Mouse (Mus musculus) liver, postnatal 0 days (tissue): Measurements from ENCODE around the gene Vps13c. TPM values are rescaled to one million over a fixed set of nuclear protein-coding genes. Genes with fewer than 3 reads are reported as not detected.
A peak's percentile ranks its signal among the peaks of the same experiment; 100 is the strongest.

Experiments
- ATAC-seq: fragments of 200-750 bp; cut with Nextera tagmentation; 2 replicates; pipeline ENCODE4 v1.8.0; 2017; ENCODE audit warnings: mild to moderate bottlenecking, moderate library complexity
- DNase-seq: peaks from one replicate; pipeline ENCODE4 v3.0.0-alpha.2; 2016
- H3K27ac ChIP-seq: fragments of 300-500 bp; sonication (generic); 2 replicates; pipeline ENCODE4 v1.5.1; 2014; ENCODE audit warnings: antibody characterized with exemption, moderate library complexity, mild to moderate bottlenecking, low read depth
- H3K27me3 ChIP-seq: fragments of 300-500 bp; sonication (generic); 2 replicates; pipeline ENCODE4 v1.6.1; 2014; ENCODE audit warnings: low read length, control low read depth, mixed read lengths; ENCODE audit not compliant: insufficient read depth
- H3K36me3 ChIP-seq: fragments of 300-500 bp; sonication (generic); replicated peaks from 2 replicates; pipeline ENCODE4 v1.6.1; 2014; ENCODE audit warnings: mild to moderate bottlenecking, control low read depth, low read length, moderate library complexity, mixed read lengths; ENCODE audit not compliant: insufficient read depth
- H3K4me1 ChIP-seq: fragments of 300-500 bp; sonication (generic); 2 replicates; pipeline ENCODE4 v1.6.1; 2014; ENCODE audit warnings: antibody characterized with exemption, mild to moderate bottlenecking, control low read depth; ENCODE audit not compliant: insufficient read depth
- H3K4me2 ChIP-seq: fragments of 300-500 bp; sonication (generic); 2 replicates; pipeline ENCODE4 v1.6.1; 2014; ENCODE audit warnings: low read depth, mild to moderate bottlenecking, low read length, moderate library complexity, mixed read lengths
- H3K4me3 ChIP-seq: fragments of 300-500 bp; sonication (generic); 2 replicates; pipeline ENCODE4 v1.5.1; 2014; ENCODE audit warnings: low read depth, low read length
- H3K9ac ChIP-seq: fragments of 300-500 bp; sonication (generic); replicated peaks from 2 replicates; pipeline ENCODE4 v1.6.1; 2014; ENCODE audit warnings: mild to moderate bottlenecking, moderate library complexity
- H3K9me3 ChIP-seq: fragments of 300-500 bp; sonication (generic); 2 replicates; pipeline ENCODE4 v1.6.1; 2016; ENCODE audit warnings: mild to moderate bottlenecking, control low read depth, low read length, mixed read lengths
- CTCF ChIP-seq: sonication (generic); IDR thresholded peaks from 2 replicates; pipeline ENCODE4 v1.5.1; 2016; ENCODE audit warnings: antibody characterized with exemption, low read depth
- EP300 ChIP-seq: IDR thresholded peaks from 2 replicates; pipeline ENCODE4 v1.6.1; 2016; ENCODE audit warnings: antibody characterized with exemption, low read depth, mild to moderate bottlenecking
- WGBS: fragments of 180-500 bp; shearing (Covaris S2); extraction: QIAGEN DNeasy Blood & Tissue Kit; methylation state at CpG from one replicate; pipeline ENCODE4 v1.1.7; 2014; ENCODE audit not compliant: insufficient replicate concordance; 5-methylcytosine and 5-hydroxymethylcytosine counted together
- polyA plus RNA-seq: library from polyadenylated mRNA; unstranded; fragments of >200 nt; fragmentation: Nextera tagmentation; extraction: Ambion mirVana; gene quantifications from 2 replicates; pipeline ENCODE4 v1.2.1, GENCODE M21; 2015

The Vps13c gene
- polyA plus RNA-seq, 1 experiment from 2014 or later, result 3.4 TPM

- H3K4me3 ChIP-seq, result no peak overlapping the region
- no peak for TF ChIP-seq EP300
- peak; percentile 84 for TF ChIP-seq CTCF
- H3K36me3 ChIP-seq, result no peaks in the 10 kb centered on the region
- no peak overlapping the region for H3K27ac ChIP-seq
- peaks cover 14% of the 10 kb centered on the region for H3K4me1 ChIP-seq
- DNase-seq, result peak; percentile 76
- no peak overlapping the region for H3K9ac ChIP-seq
- H3K9me3 ChIP-seq, result no peaks in the 10 kb centered on the region
- no peak for ATAC-seq
- no peak overlapping the region for H3K4me2 ChIP-seq
- H3K27me3 ChIP-seq, result peaks cover 30% of the 10 kb centered on the region
- 4% methylated on average over 3 of the region's 3 CpGs for WGBS
Observed at GRCm38 (mm10) chr9:67828182-67828581, 12.0 kb upstream of the Vps13c start.

- peaks cover 32% of the 10 kb centered on the region for H3K27me3 ChIP-seq
Observed at GRCm38 (mm10) chr9:67830411-67831358, 9.5 kb upstream of the Vps13c start.

DNA sequence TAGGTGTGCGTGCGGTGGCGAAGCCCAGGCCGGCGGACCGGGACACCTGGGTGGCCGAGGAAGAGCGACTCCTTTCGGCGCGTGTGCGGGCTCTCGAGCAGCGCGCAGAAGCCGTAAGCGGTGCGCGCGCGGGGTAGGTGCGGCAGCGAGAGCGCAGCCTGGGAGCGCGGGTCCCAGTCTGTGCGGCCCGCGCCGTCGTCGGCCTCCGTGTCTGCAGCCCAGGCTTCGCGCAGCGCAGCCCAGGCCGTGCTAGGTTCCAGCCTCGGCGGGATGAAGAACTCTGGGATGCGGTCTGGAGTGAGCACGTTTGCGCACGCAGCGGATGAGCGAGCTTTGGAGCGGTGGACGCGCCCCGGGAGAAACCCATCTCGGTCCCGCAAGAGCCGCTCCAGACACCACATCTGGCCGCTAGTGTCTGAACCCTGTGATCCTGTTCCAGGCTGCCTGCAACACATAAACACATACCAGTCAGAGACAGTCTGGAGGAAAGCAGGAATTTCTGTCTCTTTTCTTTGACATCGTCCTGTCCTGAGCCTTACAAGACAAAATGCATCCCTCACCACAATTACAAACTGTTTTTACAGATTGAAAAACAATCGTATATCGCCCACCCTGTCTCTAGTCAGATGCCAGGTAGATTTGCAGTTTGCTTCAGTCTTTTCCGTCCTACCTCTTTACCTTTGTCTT is 8.7 kb upstream of the Vps13c start:
- ATAC-seq (peak; percentile 53), DNase-seq (peak; percentile 30)
- Histone ChIP-seq H3K27me3 (peaks cover 32% of the 10 kb centered on the region), H3K9me3 (no peaks in the 10 kb centered on the region), H3K4me3 (peak overlapping the region; percentile 58), H3K9ac (peak overlapping the region; percentile 48; the same call in 1 of the 2 replicates), H3K4me2 (peak overlapping the region; percentile 93), H3K36me3 (no peaks in the 10 kb centered on the region), H3K27ac (no peak overlapping the region), H3K4me1 (peaks cover 14% of the 10 kb centered on the region)
- 3% methylated on average over 41 of the region's 57 CpGs for WGBS
- TF ChIP-seq CTCF (no peak), EP300 (no peak)

More at GRCm38 (mm10) chr9:67830411-67831358, 9.5 kb upstream of the Vps13c start:
- ATAC-seq (peak; percentile 83), DNase-seq (peak; percentile 37)
- Histone ChIP-seq H3K9me3 (no peaks in the 10 kb centered on the region), H3K9ac (peak overlapping the region; percentile 48), H3K27ac (no peak overlapping the region), H3K4me2 (peak overlapping the region; percentile 93), H3K4me3 (peak overlapping the region; percentile 58), H3K4me1 (peaks cover 14% of the 10 kb centered on the region), H3K36me3 (no peaks in the 10 kb centered on the region)
- no peak for TF ChIP-seq EP300
- TF ChIP-seq CTCF, result no peak
- WGBS, result 5% methylated on average over 69 of the region's 84 CpGs

DNA sequence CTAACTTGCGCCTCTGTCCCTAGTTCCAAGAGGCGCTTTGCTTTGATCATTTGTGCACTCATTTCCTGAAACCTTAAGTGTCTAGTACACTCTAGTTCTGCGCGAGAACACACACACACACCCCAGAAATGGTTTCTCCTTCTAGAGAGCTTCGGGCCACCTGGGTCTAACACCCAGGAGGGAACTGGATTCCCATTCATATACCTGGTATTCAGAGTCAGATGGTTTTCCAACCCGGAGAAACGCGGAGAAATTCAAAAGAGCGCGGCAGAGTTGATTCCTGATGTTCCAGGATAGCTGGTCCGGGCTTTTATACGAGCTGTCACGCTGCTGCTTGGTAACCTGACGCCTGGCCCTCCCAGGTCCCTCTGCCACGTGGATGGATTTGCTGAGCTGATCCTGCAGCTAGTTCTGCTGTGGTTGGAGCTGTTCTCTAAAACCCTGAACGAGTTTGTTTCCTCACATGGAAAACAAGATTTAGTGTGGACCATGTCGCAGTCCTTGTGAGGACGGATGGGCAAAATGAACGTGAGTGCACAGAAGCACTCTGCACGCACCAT is 8.1 kb upstream of the Vps13c start, which contains the start of gene C2cd4a:
C2cd4a (minus strand) TSS at position 285 of the 560 bp plus-strand sequence.
- Histone ChIP-seq H3K4me1 (peaks cover 14% of the 10 kb centered on the region), H3K27ac (no peak within 1 kb of the TSS), H3K9ac (peak within 1 kb of the TSS; percentile 48; the same call in 1 of the 2 replicates), H3K9me3 (no peaks in the 10 kb centered on the region), H3K4me2 (peak within 1 kb of the TSS; percentile 93), H3K27me3 (peaks cover 32% of the 10 kb centered on the region), H3K36me3 (no peaks in the 10 kb centered on the region), H3K4me3 (peak within 1 kb of the TSS; percentile 58)
- TF ChIP-seq EP300 (no peak), CTCF (no peak)
- 3% methylated on average over 20 of the region's 20 CpGs for WGBS
- DNase-seq (no peak), ATAC-seq (no peak)

DNA sequence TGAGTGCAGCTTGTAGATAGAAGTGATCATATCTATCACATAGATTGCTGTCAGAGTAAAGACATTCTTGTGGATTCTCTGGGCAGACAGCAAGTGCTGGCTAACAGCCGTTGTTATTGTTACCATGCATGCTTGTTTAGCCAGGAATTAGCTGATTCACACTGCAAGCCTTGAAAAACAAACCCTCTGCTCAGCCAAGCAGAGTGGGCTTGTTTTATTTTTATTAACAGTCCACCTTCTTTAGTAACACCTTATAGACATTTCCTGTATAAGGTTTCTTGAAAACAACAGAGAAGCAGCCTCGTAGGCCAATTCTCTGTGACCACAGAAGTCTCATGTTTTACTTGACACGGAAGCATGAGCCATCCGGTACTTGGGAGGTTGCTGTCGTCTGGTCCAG is 5.7 kb upstream of the Vps13c start:
- Histone ChIP-seq H3K4me2 (no peak overlapping the region), H3K9ac (no peak overlapping the region), H3K4me1 (peaks cover 17% of the 10 kb centered on the region), H3K4me3 (no peak overlapping the region), H3K27me3 (peaks cover 25% of the 10 kb centered on the region), H3K27ac (no peak overlapping the region), H3K9me3 (no peaks in the 10 kb centered on the region), H3K36me3 (no peaks in the 10 kb centered on the region)
- TF ChIP-seq EP300 (no peak), CTCF (no peak)
- DNase-seq (no peak), ATAC-seq (no peak)
- 78% methylated on average over 5 of the region's 5 CpGs for WGBS

DNA sequence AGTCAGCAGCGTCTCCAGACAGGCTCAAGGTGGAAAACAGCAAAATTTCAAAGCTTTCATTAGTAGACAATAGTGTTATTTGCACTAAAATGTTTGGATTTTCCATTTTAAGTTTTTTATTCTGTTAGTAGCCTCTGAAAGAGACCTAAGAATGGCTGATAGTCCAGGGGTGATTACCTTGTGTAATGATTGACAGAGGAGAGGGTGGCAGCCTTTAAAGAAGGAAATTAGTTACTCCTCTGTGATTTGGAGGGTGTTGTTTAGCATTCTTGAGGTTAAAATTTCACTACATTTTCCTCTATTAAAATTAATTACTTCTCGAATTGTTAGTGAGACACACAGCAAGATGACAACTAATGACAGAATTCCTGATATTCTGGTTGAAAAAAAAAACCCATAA is 2.9 kb upstream of the Vps13c start:
- H3K9ac ChIP-seq, result no peak overlapping the region
- no peak for DNase-seq
- no peak overlapping the region for H3K27ac ChIP-seq
- no peaks in the 10 kb centered on the region for H3K9me3 ChIP-seq
- H3K4me3 ChIP-seq, result no peak overlapping the region
- no peak for ATAC-seq
- peaks cover 13% of the 10 kb centered on the region for H3K4me1 ChIP-seq
- peaks cover 5% of the 10 kb centered on the region for H3K27me3 ChIP-seq
- no peak for TF ChIP-seq CTCF
- TF ChIP-seq EP300, result no peak
- H3K36me3 ChIP-seq, result no peaks in the 10 kb centered on the region
- H3K4me2 ChIP-seq, result no peak overlapping the region
- WGBS, result 67% methylated on average over 2 of the region's 2 CpGs
